Comparison of ENCODE assay signal across 8 mouse cellular contexts in the genomic region with DNA sequence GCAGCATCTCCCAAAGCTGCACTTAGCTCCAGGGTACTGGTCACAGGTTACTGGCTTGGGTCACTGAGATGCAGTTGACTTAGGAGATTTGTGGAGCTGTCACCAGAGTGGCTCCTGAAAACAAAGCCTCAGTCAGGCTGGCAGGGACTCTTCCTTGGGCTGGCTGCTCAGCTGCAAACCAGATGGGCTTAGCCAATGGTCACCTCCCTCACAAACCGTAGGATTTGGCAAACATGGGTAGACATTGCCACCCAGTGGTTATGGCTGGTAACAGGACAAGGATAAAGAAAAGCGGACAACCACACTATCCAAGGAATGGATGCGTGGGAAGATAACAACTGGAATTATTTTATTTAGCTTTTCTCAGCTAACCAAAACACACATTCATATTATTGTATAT. TPM values are rescaled to one million over a fixed set of nuclear protein-coding genes. Genes with fewer than 3 reads are reported as not detected.
A peak's percentile ranks its signal among the peaks of the same experiment; 100 is the strongest.
DNase-seq lines count a peak whose midpoint lies in the region; ATAC-seq and TF ChIP-seq lines count a peak whose summit lies in the region.

No protein-coding gene starts in this region.

- no peak for TF ChIP-seq EP300 in ES-Bruce4 (IDR thresholded peaks at IDR 0.05; ENCODE audit: insufficient read depth, low read depth, low read length)

- no peaks in the 10 kb centered on the region for H3K79me2 ChIP-seq in liver, adult 2 months (ENCODE audit: control insufficient read depth, insufficient read depth, low read length)

- H3K4me3 ChIP-seq in ES-Bruce4 (ENCODE audit: low read depth, low read length), result no peak overlapping the region
- H3K4me3 ChIP-seq in heart, embryonic 12.5 days, result no peak overlapping the region
- no peak overlapping the region for H3K4me3 ChIP-seq in liver, adult 2 months (ENCODE audit: insufficient read depth, low read depth, low read length)

- no peaks in the 10 kb centered on the region for H3K9me3 ChIP-seq in ES-Bruce4 (replicated peaks; ENCODE audit: control insufficient read depth, insufficient read depth, low read length, poor library complexity, severe bottlenecking)
- H3K9me3 ChIP-seq in heart, embryonic 12.5 days (replicated peaks), result no peaks in the 10 kb centered on the region

- H3K4me1 ChIP-seq in ES-Bruce4 (ENCODE audit: control insufficient read depth, insufficient read depth, low read length), result no peaks in the 10 kb centered on the region
- no peaks in the 10 kb centered on the region for H3K4me1 ChIP-seq in heart, embryonic 12.5 days (replicated peaks)
- H3K4me1 ChIP-seq in liver, adult 2 months (ENCODE audit: control insufficient read depth, insufficient read depth, low read length), result no peaks in the 10 kb centered on the region

- no peak for TF ChIP-seq POLR2A in ES-Bruce4 (IDR thresholded peaks at IDR 0.05; ENCODE audit: insufficient read depth, low read length)
- TF ChIP-seq POLR2A in liver, adult 2 months (IDR thresholded peaks at IDR 0.05; ENCODE audit: extremely low read depth, insufficient read depth, low read length), result no peak

- peak; percentile 51 for ATAC-seq in heart, embryonic 12.5 days (ENCODE audit: insufficient number of reproducible peaks, low FRiP score)

- H3K36me3 ChIP-seq in ES-Bruce4 (ENCODE audit: control insufficient read depth, insufficient read depth, low read length, poor library complexity, severe bottlenecking), result no peaks in the 10 kb centered on the region
- no peaks in the 10 kb centered on the region for H3K36me3 ChIP-seq in heart, embryonic 12.5 days
- no peaks in the 10 kb centered on the region for H3K36me3 ChIP-seq in liver, adult 2 months (ENCODE audit: control insufficient read depth, insufficient read depth, low read length)

- TF ChIP-seq CTCF in ES-Bruce4 (IDR thresholded peaks at IDR 0.05; ENCODE audit: low read depth, low read length), result peak; percentile 51
- TF ChIP-seq CTCF in liver, adult 2 months (IDR thresholded peaks at IDR 0.05; ENCODE audit: low read depth, low read length), result peak; percentile 62

- peak; percentile 86 for DNase-seq in brain, adult 2 months (ENCODE audit: low read depth, low spot score)
- DNase-seq in fibroblast of lung, adult 2 months (ENCODE audit: low read depth), result peak; percentile 53
- peak; percentile 83 for DNase-seq in kidney, postnatal 10 days
- DNase-seq in liver, adult 2 months (ENCODE audit: extremely low read depth, low read depth, low spot score), result peak; percentile 26
- peak; percentile 88 for DNase-seq in neural tube, embryonic 10.5 days (ENCODE audit: extremely low spot score, low spot score)
- peak; percentile 30 for DNase-seq in thymus, postnatal 14 days

- 11% methylated on average over 3 of the region's 3 CpGs for WGBS in heart, embryonic 12.5 days
- 4% methylated on average over 3 of the region's 3 CpGs for WGBS in liver, adult 2 months

- H3K9ac ChIP-seq in ES-Bruce4 (ENCODE audit: low read depth, poor library complexity, severe bottlenecking), result no peak overlapping the region
- H3K9ac ChIP-seq in heart, embryonic 12.5 days, result no peak overlapping the region
- no peak overlapping the region for H3K9ac ChIP-seq in liver, adult 2 months (ENCODE audit: low read depth, low read length)

- no peak overlapping the region for H3K27ac ChIP-seq in ES-Bruce4 (ENCODE audit: insufficient read depth, low read length)
- no peak overlapping the region for H3K27ac ChIP-seq in heart, embryonic 12.5 days (ENCODE audit: poor library complexity, severe bottlenecking)
- no peak overlapping the region for H3K27ac ChIP-seq in liver, adult 2 months (replicated peaks; ENCODE audit: insufficient read depth, low read depth, low read length)

- no peak overlapping the region for H3K4me2 ChIP-seq in heart, embryonic 12.5 days

- no peaks in the 10 kb centered on the region for H3K27me3 ChIP-seq in ES-Bruce4 (ENCODE audit: control insufficient read depth, insufficient read depth, low read length, poor library complexity, severe bottlenecking)
- peaks cover 9% of the 10 kb centered on the region; the same call in 1 of the 2 replicates for H3K27me3 ChIP-seq in heart, embryonic 12.5 days (replicated peaks)
- no peaks in the 10 kb centered on the region for H3K27me3 ChIP-seq in liver, adult 2 months (ENCODE audit: control insufficient read depth, insufficient read depth, low read length)

RNA-seq across cellular contexts. Expression of gene Elac2, which starts 10.3 kb away (rescaled TPM):
- 21.3 and 24.2 TPM in 2 replicates for polyA plus RNA-seq in ES-Bruce4 (2011; ENCODE audit: insufficient read depth, insufficient read length, low read depth, missing spikeins)
- polyA plus RNA-seq in heart, embryonic 12.5 days (2016; fragmentation: Nextera tagmentation; extraction: Ambion mirVana), result 25.2 and 25.7 TPM in 2 replicates
- 11.2 and 14.2 TPM in 2 replicates for total RNA-seq in liver, adult 2 months (2014; rRNA removed)
- polyA plus RNA-seq in liver, adult 2 months (2012; rRNA removed), result 14.7 and 14.8 TPM in 2 replicates

Comparison
In these comparisons a context has a peak if more than half of its experiments do, and no peak if none do; other contexts are left out.
1. DNase-seq: peak in every context shown above with its lines; median percentile 88 in neural tube, embryonic 10.5 days; 86 in brain, adult 2 months; 83 in kidney, postnatal 10 days; 53 in fibroblast of lung, adult 2 months; 30 in thymus, postnatal 14 days; 26 in liver, adult 2 months.